Mouse (Mus musculus): Measurements from ENCODE around the gene Fignl2.

GRCm38 (mm10) chr15:101122290-101122589, 43.9 kb upstream of the Fignl2 start:
- no peak for TF ChIP-seq CTCF (IDR thresholded peaks at IDR 0.05; ENCODE audit: low read depth, low read length)
- TF ChIP-seq POLR2A (IDR thresholded peaks at IDR 0.05; ENCODE audit: extremely low read depth, insufficient read depth, low read length), result no peak

Data from liver, adult 2 months (tissue).